Mouse (Mus musculus) gastrocnemius, postnatal 25 days (tissue): ENCODE measurements around the gene Ddx25. TPM values are rescaled to one million over a fixed set of nuclear protein-coding genes. Genes with fewer than 3 reads are reported as not detected.
A peak's percentile ranks its signal among the peaks of the same experiment; 100 is the strongest.

ENCODE experiments used
- DNase-seq: peaks from one replicate; pipeline ENCODE4 v3.0.0; 2022
- long read RNA-seq, 2 experiments: library from polyadenylated mRNA; stranded (forward); transcript quantifications; one replicate each; pipeline ENCODE4 v2.0.0; 2021
- total RNA-seq, 2 experiments: library from RNA; stranded (reverse); gene quantifications; 1 replicate in 1 of 2; 2 replicates in 1 of 2; pipeline ENCODE4 v1.2.3; 2021

The Ddx25 gene
- not detected for total RNA-seq
- long read RNA-seq, experiment 1: 0 reads
- long read RNA-seq, experiment 2: 0 reads

DNA sequence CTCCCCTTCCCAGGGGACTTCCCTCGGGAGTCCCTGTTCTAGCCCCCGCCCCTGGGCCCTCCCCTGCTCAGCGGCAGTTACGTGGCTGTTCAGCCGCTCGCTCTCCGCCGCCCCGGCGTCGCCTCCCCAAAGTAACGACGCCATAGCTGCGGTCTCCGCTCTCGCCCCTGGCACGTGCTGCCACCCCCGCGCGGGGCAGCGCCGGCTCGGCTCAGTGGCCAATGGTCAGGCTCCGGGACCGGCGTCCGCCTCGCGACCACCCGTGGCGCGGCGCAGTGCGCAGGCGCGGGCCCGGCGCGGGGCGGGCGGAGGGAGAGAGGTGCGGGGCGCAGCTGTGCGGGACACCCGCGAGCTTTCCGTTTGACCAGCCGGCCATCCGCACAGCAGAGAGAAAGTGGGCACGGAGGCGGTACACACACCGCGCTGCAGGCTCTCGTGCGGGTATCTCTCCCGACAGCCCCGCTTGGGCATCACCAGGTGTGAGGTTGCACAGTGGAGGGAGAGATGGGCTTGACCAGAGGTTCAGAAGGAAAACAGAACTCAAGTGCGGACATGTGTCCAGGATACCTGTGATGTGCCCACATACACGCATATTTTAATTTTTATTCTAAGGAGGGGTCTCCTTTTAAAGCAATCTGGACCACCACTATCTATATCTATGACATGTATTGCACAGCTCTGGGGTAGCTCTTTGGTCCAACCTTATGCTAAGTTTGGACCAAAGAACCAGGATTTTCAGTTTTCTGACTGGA is at the start of gene Ddx25, which contains the start of gene Pus3:
Ddx25 (minus strand) TSS at position 272 of the 752 bp plus-strand sequence.
Pus3 (plus strand) TSS at position 339 of the 752 bp plus-strand sequence.
- DNase-seq: no peak

DNA sequence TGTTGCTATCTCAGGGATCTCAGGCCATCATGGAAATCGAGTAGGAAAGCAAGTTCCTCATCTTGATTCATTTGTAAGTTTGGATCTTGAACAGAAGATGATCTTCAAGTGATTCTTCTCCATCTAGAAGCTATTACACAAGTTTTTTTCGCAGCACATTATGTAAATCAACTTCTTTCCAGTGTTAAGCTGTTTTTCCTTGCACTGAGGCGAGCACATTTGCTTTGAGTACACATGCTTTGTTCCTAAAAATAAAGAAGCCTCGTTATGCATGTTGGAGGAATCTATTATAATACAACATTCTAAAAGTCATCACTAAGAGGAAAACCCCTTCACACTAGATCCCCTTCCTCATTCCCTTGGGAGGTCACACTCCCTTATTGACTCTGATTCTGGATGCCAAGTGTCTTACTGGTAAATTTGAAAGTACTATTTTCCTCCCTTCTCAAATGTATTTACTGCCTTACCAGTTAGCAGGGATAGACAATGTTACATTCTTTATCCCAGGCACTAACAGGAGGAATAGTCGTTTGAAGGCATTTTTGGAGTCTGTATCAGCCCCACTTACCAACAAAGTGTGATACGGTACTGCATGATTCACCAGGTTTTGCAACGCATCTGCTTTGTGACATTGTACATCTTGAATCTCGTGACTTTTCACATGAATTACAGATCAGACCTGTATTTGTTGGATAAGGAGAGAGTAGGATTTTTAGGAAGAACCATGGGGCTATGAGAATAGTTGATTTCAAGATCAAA is 49.5 kb upstream of the Ddx25 start:
- no peak for DNase-seq

DNA sequence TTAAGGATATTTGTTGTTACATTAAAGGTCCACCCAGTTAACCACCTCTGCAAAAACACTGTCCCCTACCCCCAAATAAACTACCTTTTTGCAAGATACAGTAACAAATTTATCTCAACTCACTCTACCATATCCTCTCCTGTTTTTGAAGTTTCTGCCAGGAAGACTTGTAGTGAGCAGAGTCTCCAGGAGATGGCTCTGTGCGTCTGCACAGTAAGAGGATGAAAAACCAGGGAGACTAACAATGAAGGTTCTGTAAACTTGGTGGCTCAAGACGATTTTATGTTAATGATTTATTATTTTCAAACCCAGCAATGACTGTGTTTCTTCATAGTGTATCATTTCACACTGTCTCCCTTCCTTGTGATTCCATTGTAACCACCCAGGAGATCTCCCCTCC is 34.6 kb upstream of the Ddx25 start:
- no peak for DNase-seq

DNA sequence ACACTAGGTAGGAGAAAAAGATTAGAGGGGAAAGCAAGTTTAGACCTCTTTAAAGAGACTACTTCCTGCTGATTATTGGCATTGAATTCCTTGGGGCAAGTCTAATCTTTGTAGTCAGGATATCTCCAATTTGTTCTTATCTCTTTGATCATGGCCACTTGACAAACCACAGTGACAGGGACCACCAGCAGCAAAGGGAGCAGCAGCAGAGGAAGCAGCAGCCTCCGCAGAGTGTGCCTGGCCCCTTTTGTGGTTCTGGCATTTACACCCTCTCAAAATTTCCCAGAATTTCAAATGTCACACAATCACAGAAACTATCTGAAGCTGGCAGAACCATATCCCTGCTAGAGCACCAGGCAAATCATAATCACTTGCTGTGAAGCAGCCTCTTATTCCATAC is 29.3 kb upstream of the Ddx25 start:
- no peak for DNase-seq

DNA sequence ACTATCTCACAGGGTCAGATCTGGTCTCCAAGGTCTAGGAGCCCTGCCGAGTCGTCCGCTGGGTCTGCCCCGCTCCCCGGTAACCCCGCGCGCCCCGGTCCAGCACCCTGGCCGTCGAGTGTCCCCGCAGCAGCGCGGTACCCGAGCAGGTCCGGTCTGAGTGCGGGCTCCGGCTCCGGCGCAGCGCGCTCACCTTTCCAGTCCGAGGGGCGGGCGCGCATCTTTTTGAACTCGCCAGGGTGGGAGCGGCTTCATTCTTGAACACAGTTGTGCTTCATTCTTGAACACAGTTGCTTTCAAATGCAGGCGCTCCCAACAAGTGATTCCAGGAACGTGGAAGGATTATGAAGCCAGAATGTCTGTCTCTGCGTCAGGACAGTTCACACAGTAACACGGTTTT is 16.1 kb upstream of the Ddx25 start:
- DNase-seq: no peak

DNA sequence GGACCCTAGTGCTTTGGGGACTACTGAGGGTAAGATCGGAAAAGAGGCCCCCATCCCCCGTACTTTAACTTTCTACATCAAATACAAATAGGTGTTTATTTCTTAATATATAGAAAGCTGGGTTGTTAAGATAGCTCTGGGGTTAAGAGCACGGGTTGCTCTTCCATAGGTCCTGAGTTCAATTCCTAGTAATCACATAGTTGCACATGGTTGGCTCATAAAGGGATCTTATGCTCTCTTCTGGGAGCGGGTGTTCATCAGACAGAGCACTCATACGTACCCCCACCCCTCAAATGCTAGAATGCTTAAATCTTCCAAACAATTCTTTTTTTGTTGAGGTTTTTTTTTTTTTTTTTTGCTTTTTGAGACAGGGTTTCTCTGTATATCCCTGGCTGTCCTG is 12.3 kb upstream of the Ddx25 start:
- DNase-seq: no peak

DNA sequence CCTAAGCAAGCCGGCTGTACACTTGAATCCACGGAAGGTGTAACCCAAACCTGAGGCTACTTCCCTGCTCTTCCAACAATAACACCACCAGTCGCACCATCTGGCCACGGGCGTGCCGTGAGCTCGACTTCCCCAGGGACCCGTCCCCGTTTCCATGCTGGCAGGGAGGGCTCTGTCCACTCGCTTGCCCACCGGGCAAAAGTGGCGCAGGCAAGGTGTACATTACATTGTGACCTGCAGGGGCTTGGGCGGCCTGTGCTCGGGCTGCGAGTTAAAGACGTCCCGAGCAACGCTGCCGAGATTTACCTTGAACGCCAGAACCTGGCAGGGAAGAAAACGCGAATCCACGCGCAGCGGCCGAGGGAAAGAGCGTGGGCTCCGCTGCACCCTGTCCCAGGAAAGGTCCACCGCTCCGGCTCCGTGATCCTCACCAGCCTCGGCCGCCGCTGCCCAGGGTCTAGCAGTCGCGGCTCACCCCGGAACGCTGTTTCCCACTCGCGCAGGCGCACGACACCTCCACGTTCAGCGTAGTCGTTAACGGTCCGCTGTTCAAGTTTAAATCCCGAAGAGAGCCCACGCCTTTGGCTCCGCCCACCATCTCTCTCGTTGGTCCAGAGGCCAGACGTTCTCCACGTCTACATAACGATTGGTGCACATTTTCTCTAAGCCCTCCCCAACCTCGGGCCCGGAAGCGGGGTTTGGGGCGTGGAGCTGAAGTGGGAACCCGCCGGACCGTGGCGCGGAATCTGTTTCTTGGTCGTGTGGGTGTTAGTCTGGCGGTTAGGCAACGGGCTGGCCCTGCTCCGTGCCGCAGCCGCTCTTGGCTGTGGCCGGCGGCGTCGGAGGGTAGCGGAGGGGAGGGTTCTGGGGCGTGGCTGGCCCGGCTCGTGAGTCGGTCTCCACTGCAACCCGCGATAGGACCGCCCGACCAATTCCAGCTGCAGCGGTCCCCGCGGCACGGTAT is 11.5 kb upstream of the Ddx25 start, which contains the start of the genes Pate2 and Hyls1:
Pate2 (plus strand) TSS at position 714 of the 964 bp plus-strand sequence.
Hyls1 (minus strand) TSS at position 828 of the 964 bp plus-strand sequence.
- DNase-seq: peak; percentile 90

DNA sequence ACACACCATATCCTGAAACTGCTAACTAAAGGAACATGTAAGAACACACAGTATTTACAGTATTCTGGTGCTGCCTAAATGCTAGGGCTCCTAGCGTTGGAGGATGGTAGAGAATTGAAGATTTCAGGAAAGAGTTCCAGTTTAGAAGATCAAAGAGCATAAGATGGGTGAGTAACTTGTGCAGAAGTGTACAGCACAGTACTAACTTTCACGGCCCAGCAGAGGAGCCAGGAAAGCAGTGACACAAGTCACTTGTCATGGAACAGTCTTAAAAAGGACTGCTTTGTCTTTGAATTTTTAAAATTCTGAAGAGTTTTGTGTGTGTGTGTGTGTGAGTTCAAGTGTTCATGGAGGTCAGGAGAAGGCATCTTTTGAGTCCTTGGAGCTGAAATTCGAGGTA is 9.7 kb upstream of the Ddx25 start:
- no peak for DNase-seq

DNA sequence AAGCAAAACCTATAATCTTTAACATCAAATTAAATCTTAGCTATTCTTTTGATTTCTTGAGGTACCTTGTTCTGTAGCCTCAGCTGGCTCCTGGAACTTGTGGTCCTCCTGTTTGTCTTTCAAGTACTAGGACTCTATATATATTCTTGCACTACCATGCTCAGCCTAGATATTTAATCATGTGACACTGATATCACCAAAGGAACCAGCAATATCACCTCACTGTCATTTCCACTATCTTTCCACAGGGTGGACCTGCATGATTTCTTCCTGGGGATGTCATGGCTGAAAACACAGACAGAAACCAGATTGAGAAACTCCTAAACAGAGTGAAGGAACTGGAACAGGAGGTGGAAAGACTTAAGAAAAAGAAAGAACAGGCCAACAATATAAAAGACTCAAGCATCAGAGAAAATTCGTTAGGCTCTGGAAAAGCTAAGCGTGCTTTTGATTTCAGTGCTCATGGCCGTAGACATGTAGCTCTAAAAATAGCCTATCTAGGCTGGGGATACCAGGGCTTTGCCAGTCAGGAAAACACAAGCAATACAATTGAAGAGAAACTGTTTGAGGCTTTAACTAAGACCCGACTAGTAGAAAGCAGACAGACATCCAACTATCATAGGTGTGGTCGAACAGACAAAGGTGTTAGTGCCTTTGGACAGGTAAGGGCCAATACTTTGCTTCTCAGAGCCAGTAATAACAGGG is 6.4 kb upstream of the Ddx25 start:
- no peak for DNase-seq

DNA sequence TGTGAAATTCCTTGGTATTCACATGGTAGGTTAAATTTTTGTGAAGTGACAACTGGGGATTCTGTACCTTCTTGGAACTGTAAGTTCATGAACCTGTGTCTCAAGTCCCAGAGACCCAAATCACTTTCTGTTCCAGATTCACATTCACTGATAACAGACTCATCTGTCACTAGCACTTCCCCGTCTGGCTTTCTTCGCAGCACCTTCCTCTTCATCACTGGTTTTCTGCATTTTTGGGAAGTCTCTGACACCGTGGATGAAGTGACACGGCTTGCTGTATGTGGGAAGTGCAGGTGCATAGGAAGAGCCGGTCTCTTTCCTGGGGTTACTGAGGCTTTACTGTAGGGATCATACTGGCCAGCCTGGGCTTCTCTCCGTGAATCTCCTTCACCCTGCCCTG is 3.3 kb upstream of the Ddx25 start:
- no peak for DNase-seq

DNA sequence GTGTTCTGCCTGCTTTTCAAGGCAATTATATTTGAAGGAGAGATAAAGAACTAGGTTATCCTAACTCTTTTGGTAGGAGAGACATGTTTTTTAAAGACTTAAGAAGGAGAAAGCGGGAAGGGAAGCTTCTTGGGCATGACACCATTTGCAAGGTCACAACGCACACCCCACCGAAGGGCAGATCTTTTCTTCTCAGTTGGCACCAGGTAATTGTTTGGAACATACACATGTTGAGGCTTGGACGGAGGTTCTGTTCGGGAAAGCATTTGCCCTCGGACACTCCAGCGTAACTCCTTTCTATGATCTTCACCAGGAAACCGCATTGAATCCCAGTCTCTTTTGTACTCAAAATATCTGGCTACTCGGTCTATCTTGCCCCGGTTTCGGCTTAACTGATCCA is 2.7 kb upstream of the Ddx25 start:
- DNase-seq: no peak

DNA sequence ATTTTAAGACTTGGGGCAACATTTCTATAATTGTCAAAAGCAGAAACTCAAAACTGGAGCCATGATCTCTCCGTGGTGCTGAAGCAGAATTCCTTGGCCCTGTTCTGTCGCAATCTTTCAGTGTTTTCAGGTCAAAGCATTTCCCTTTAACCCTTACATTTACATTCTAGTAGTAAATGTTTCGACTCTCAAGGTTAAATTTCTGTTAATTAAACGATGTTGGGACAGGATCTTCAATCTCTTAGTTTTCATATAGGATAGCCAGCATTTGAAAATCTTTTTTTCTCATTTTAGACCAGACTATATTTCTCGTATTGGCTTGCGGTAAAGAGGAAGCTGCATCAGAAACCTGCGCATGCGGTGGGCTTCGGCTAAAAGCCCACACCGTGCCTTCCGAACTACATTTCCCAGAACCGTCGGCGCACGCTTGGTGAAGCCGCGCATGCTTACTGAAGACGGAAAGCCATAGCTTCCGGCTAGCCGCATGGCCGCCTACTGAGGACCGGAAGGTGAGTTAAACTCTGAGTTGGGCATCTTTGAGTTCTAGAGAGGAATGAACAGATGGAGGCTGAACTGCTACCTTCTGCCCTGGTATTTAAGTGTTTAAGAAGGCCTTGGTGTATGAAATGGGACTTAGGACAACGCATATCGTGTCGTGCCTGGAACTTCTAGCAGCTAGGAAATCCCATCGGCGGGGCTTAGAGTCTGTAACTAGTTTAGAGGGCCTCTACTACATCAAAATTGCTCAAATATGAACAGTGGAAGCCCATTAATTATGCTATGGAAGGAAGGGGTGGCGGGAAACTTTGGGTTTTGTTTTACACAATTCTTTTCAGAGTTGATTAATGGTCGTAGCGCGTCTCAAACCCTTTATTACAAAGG is 922 bp upstream of the Ddx25 start:
- peak; percentile 58 for DNase-seq

DNA sequence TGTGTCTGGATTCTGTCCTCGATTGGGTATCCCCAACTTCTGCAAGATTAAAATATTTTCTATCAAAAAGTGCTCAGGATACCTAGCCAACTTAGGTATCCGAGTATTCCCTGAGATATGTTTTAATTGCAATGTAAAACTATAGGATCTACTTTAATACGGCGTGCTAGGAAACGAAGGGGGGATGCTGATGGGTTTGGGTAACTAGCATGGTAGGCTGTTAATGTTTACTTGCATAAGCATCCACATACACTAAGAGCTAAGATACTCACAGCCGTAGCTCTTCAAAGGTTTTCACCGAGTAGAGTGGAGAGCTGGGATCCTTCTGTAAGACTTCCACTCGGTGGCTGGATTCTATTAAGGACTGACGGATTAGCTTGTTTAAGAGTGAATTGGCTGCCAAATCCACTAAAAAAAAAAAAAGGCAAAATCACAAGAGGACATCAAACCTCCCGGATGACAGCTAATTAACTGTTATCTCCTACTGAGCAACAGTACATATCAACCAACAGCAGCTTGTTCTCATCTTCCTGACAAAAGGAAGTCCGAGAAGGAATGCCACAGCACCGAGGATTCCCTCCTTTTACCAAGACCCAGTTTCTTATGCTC is 1.7 kb downstream of the Ddx25 start:
- no peak for DNase-seq

DNA sequence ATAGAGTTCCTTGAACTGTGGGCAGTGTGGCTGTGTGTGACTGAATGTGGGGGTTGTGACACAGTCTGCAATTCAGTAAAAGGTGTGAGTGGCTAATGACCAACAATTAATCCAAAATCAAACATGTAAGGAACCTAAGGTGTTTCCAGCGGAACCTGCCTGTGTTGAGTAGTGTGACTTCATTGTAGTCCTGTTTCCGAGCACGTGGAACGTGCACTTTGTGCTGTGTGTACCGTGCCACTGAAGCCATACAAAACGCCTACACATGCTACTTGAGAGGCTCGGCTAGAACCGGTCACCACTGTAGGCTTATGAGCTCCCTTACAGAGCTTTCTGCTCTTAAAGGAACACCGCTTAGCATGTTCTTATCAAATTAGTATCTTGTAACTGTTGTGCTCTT is 9.9 kb downstream of the Ddx25 start:
- DNase-seq: no peak

DNA sequence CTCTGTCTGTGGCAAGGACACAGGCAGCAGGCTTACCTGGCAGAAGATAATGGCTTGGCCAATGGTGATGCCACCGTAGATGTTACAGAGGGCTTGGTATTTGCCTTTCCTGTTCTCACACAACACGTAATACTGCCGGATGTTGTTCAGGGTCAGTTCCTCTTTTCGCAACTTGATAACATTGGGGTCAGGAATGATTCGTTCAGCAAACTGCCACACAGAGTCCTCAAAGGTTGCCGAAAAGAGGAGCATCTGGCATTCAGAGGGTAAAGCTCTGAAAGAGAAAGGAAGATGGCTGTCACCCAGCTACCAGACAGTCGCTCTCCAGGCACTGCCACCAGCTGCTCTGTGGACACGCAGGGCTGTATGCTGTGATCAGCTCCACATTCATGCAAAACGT is 11.6 kb downstream of the Ddx25 start:
- DNase-seq: no peak

DNA sequence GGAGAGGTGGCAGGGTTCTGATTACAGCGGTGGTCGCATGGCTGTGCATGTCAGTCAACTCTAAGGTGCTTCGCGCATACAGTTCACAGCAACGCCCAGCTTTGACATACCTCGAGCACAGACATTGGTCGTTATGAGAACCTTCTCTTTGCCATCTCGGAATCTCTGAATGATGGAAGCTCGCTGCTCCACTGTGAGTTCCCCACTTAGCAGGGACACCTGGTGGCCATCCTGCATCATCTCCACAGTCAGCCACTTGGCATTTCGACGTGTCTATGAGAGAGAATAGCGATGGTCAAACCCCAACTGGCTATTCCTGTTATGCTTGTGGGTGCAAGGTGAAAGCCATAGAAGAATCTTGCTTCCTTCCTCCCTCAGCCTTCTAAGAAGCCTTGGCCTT is 12.6 kb downstream of the Ddx25 start:
- no peak for DNase-seq

DNA sequence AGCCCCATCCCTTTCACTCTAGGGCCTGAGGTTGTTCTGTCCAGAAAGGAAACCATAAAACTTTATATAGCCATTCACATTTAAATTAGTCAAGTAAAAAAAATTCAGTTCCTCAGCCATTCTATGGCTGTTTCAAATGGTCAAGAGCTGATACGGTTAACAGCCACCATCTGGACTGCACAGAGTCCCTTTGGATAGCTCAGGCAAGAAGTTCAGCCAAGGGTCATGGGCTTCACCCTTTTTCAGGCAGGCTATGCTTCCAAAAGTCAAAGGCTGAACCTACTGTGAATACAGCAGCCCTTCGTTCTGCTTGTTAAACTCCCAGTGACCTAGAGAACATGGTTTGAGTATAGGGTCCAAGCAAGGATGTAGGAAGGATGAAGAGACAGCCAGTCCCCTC is 13.7 kb downstream of the Ddx25 start:
- DNase-seq: no peak

DNA sequence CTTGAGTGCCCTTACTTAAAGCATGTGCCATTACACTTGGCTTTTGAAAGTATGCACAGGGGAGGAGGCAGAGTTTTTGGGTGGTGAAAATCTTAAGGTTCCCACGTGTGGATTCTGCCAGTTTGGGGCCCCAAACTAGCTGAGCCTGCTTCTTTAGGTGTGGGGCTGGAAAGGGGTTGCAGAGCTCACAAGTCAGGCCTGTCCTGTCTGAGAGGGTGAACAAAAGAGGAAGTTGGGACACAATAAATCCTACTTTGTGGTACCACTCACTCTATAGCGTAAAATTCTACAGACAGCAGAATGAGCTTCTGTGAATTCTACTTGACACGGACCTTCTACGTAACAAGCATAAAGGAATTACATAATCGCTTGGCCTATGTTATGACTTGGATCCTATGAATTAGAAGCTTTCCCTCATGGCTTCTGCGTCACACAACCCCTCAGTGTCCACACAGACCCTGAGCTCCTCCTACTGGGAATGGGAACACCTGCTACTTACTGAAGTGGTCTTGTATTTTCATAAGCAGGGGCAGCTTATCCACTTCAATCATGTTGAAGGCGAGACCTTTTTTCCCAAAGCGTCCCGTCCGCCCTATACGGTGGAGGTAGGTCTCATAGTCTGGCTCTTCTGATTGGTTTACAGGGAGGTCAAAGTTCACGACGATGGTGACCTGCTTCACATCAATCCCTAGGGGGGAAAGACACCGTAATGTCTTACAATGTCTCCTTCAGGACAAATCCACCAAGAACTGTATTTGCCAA is 15.0 kb downstream of the Ddx25 start:
- no peak for DNase-seq

DNA sequence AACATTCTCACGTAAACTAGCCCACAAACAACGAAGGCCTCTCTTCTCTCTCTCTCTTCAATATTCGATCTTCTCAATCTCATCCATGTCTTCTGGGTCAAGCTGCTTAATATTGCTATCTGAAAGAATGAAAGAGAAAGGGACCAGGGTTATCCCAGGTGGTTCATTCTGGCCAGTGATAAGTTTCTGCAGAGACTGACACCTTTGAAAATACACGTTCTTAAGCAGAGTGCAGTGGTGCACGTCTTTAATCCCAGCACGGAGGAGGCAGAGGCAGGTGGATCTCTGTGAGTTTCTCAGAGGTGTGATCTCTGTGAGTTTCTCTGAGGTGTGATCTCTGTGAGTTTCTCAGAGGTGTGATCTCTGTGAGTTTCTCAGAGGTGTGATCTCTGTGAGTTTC is 16.4 kb downstream of the Ddx25 start:
- DNase-seq: no peak
